Mouse (Mus musculus) cerebellum, adult 2 months (tissue): ENCODE data around the gene Npb.

Experiments used
- CTCF ChIP-seq: fragments of 200-500 bp; IDR thresholded peaks from 2 replicates; pipeline ENCODE4 v1.5.1; 2011; ENCODE audit warnings: low read depth, mild to moderate bottlenecking, control low read depth, low read length, moderate library complexity, borderline replicate concordance; ENCODE audit not compliant: insufficient read depth
- POLR2A ChIP-seq: fragments of 200-500 bp; IDR thresholded peaks from 2 replicates; pipeline ENCODE4 v1.6.1; 2011; ENCODE audit warnings: low read length, control low read depth, borderline replicate concordance; ENCODE audit not compliant: insufficient read depth

DNA sequence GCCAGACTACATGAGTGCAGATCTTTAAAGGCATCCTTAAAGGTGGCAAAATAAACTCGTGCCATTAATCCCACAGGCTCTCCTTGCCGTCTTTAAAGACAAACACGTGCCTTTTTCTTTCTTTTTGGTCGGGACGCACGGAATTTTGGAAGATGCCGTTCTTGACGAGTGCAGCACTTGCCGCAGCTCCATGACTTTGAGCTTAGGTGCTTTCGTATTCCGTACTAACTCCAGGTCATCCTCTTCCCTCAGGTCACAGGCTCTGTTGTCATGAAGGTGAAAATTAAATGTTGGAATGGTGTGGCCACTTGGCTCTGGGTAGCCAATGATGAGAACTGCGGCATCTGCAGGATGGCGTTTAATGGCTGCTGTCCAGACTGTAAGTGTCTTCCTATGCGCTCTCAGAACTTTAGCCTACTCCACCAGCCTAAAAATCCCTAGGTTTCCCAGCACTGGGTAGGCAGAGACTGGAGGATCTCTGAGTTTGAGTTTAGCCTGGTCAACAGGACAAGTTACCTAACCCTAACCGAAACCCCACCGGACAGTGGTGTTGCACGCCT, 9.2 kb upstream of the Npb start:
- TF ChIP-seq POLR2A (no peak), CTCF (no peak)
